Mouse (Mus musculus): Measurements from ENCODE around the gene Olfr301.

DNA sequence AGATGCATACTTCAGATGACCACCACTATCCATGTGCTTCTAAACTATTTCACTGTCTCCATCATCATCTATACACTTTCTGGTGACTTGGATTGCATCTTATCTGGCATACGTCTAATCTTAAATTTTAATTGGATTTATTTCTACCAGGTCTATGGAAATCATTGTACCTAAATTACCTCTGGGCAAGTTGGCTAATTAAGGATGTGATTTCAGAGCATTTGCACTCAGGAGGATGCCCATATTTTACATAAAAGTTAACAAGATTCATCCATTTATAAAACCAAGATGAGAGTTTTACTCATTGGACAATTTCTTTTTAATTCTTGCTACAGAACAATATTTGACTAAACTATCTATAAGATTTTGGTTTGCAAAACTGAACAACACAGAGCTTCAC, 56.0 kb downstream of the Olfr301 start, which contains the start of gene Olfr299:
- TF ChIP-seq CTCF (IDR thresholded peaks at IDR 0.05; ENCODE audit: low read depth, low read length), result no peak
- TF ChIP-seq GATA1 (IDR thresholded peaks at IDR 0.05; ENCODE audit: borderline replicate concordance, low read length), result no peak
- TF ChIP-seq POLR2AphosphoS5 (IDR thresholded peaks at IDR 0.05; ENCODE audit: insufficient replicate concordance, low read depth, low read length), result no peak
- TF ChIP-seq TAL1 (conservative IDR thresholded peaks at IDR 0.05; ENCODE audit: low read depth, low read length), result no peak
